Mouse (Mus musculus) MEL (cell line): Measurements from ENCODE around the gene Gtpbp2. TPM values are rescaled to one million over a fixed set of nuclear protein-coding genes. Genes with fewer than 3 reads are reported as not detected.

ENCODE experiments used
- DNase-seq: peaks from one replicate; pipeline ENCODE4 v3.0.0; 2011; ENCODE audit warnings: low read depth, low spot score
- H3K27ac ChIP-seq: 2 replicates; pipeline ENCODE4 v1.5.1; 2012; ENCODE audit warnings: low read depth, mild to moderate bottlenecking, control low read depth, low read length, moderate library complexity; ENCODE audit not compliant: control insufficient read depth
- H3K27me3 ChIP-seq, 2 experiments: fragments of 150-350 bp in 1 of 2; sonication (generic) in 1 of 2; 2 replicates each; pipeline ENCODE4 v1.6.1; 2012; ENCODE audit warnings: low read length in 2 of 2, mild to moderate bottlenecking in 2 of 2, improper control_type of control experiment in 1 of 2, moderate library complexity in 1 of 2; ENCODE audit not compliant: insufficient read depth in 2 of 2, control insufficient read depth in 1 of 2
- H3K36me3 ChIP-seq, 2 experiments: 2 replicates each; pipeline ENCODE4 v1.6.1; 2012 to 2014; ENCODE audit warnings: low read length in 2 of 2, improper control_type of control experiment in 1 of 2, inconsistent platforms in 1 of 2, mild to moderate bottlenecking in 1 of 2; ENCODE audit not compliant: insufficient read depth in 2 of 2, control insufficient read depth in 1 of 2
- H3K4me1 ChIP-seq, 2 experiments: fragments of 150-350 bp in 1 of 2; sonication (generic) in 1 of 2; 2 replicates each; pipeline ENCODE4 v1.6.1; 2012; ENCODE audit warnings: low read length in 2 of 2, improper control_type of control experiment in 1 of 2, mild to moderate bottlenecking in 1 of 2; ENCODE audit not compliant: insufficient read depth in 2 of 2, control insufficient read depth in 1 of 2
- H3K4me3 ChIP-seq, 2 experiments: fragments of 150-350 bp in 1 of 2; sonication (generic) in 1 of 2; 2 replicates each; pipeline ENCODE4 v1.5.1; 2012; ENCODE audit warnings: low read depth in 2 of 2, low read length in 2 of 2, mild to moderate bottlenecking in 2 of 2, moderate library complexity in 2 of 2, control low read depth in 1 of 2, improper control_type of control experiment in 1 of 2; ENCODE audit not compliant: control insufficient read depth in 1 of 2, insufficient read depth in 1 of 2
- H3K79me2 ChIP-seq: 2 replicates; pipeline ENCODE4 v1.6.1; 2012; ENCODE audit warnings: mild to moderate bottlenecking, low read length, moderate library complexity; ENCODE audit not compliant: control insufficient read depth, poor library complexity, insufficient read depth
- H3K9ac ChIP-seq: 2 replicates; pipeline ENCODE4 v1.6.1; 2012; ENCODE audit warnings: low read depth, mild to moderate bottlenecking, control low read depth, low read length, moderate library complexity; ENCODE audit not compliant: control insufficient read depth, poor library complexity, severe bottlenecking
- H3K9me3 ChIP-seq: fragments of 150-350 bp; sonication (generic); replicated peaks from 2 replicates; pipeline ENCODE4 v1.6.1; 2012; ENCODE audit warnings: mild to moderate bottlenecking, low read length, improper control_type of control experiment, moderate library complexity; ENCODE audit not compliant: insufficient read depth
- E2F4 ChIP-seq: IDR thresholded peaks from 2 replicates; pipeline ENCODE4 v1.6.1; 2011; ENCODE audit warnings: low read depth, low read length, improper control_type of control experiment, borderline replicate concordance
- GABPA ChIP-seq: IDR thresholded peaks from 2 replicates; pipeline ENCODE4 v1.6.1; 2012; ENCODE audit warnings: low read depth, mild to moderate bottlenecking, inconsistent platforms, low read length, improper control_type of control experiment, moderate library complexity
- HCFC1 ChIP-seq: IDR thresholded peaks from 2 replicates; pipeline ENCODE4 v1.6.1; 2012; ENCODE audit warnings: low read depth, mild to moderate bottlenecking, inconsistent platforms, low read length, improper control_type of control experiment, moderate library complexity
- KAT2A ChIP-seq: conservative IDR thresholded peaks from 2 replicates; pipeline ENCODE4 v1.6.1; 2012; ENCODE audit warnings: low read depth, low read length, improper control_type of control experiment, inconsistent platforms
- MAX ChIP-seq: IDR thresholded peaks from 2 replicates; pipeline ENCODE4 v1.6.1; 2011; ENCODE audit warnings: low read length, improper control_type of control experiment
- MAZ ChIP-seq: IDR thresholded peaks from 2 replicates; pipeline ENCODE4 v1.6.1; 2012; ENCODE audit warnings: low read depth, mild to moderate bottlenecking, inconsistent platforms, low read length, improper control_type of control experiment
- MYB ChIP-seq: IDR thresholded peaks from 2 replicates; pipeline ENCODE4 v1.6.1; 2011; ENCODE audit warnings: mild to moderate bottlenecking, low read depth, low read length, improper control_type of control experiment
- NRF1 ChIP-seq: IDR thresholded peaks from 2 replicates; pipeline ENCODE4 v1.6.1; 2014; ENCODE audit warnings: low read depth, mild to moderate bottlenecking, inconsistent platforms, low read length, improper control_type of control experiment, moderate library complexity; ENCODE audit not compliant: poor library complexity, insufficient read depth, severe bottlenecking
- POLR2A ChIP-seq, 2 experiments: IDR thresholded peaks; 2 replicates each; pipeline ENCODE4 v1.6.1; 2011 to 2012; ENCODE audit warnings: low read length in 2 of 2, mild to moderate bottlenecking in 2 of 2, control low read depth in 1 of 2, improper control_type of control experiment in 1 of 2, low read depth in 1 of 2, moderate library complexity in 1 of 2; ENCODE audit not compliant: control insufficient read depth in 1 of 2, insufficient read depth in 1 of 2, poor library complexity in 1 of 2
- POLR2AphosphoS2 ChIP-seq: IDR thresholded peaks from 2 replicates; pipeline ENCODE4 v1.6.1; 2011; ENCODE audit warnings: low read length, improper control_type of control experiment
- RAD21 ChIP-seq: IDR thresholded peaks from 2 replicates; pipeline ENCODE4 v1.6.1; 2011; ENCODE audit warnings: mild to moderate bottlenecking, low read depth, low read length, improper control_type of control experiment
- SMC3 ChIP-seq: IDR thresholded peaks from 2 replicates; pipeline ENCODE4 v1.6.1; 2011; ENCODE audit warnings: low read depth, low read length, improper control_type of control experiment
- UBTF ChIP-seq: IDR thresholded peaks from 2 replicates; pipeline ENCODE4 v1.6.1; 2012; ENCODE audit warnings: low read depth, mild to moderate bottlenecking, inconsistent platforms, low read length, improper control_type of control experiment, moderate library complexity, borderline replicate concordance; ENCODE audit not compliant: insufficient read depth
- ZKSCAN1 ChIP-seq: IDR thresholded peaks from 2 replicates; pipeline ENCODE4 v1.6.1; 2012; ENCODE audit warnings: low read depth, mild to moderate bottlenecking, inconsistent platforms, low read length, improper control_type of control experiment, moderate library complexity
- polyA plus RNA-seq, 2 experiments: library from polyadenylated mRNA; stranded (reverse) in 1 of 2; unstranded in 1 of 2; fragments of >175 nt in 1 of 2; fragments of >200 nt in 1 of 2; gene quantifications; 2 replicates each; pipeline versions ENCODE4 v1.2.1 to v1.2.4; 2012; ENCODE audit warnings: low replicate concordance in 2 of 2, low read depth in 1 of 2; ENCODE audit not compliant: insufficient read length in 2 of 2, insufficient read depth in 1 of 2, missing spikeins in 1 of 2
- total RNA-seq: library from RNA; depleted of rRNA; stranded (reverse); fragments of 300-350 nt; gene quantifications from 2 replicates; pipeline ENCODE4 v1.2.3, GENCODE M21; 2012

The Gtpbp2 gene
- total and polyA plus RNA-seq, 3 experiments: 18.1 to 46.7 TPM; not detected in 1

- no peak for TF ChIP-seq MYB
- TF ChIP-seq KAT2A: no peak
- no peak for TF ChIP-seq E2F4
- no peak for TF ChIP-seq POLR2AphosphoS2
- no peak for TF ChIP-seq GABPA
- TF ChIP-seq MAZ: no peak
- no peak for TF ChIP-seq HCFC1
- no peak for TF ChIP-seq RAD21
- no peak for TF ChIP-seq NRF1
- TF ChIP-seq MAX: no peak
- no peak for TF ChIP-seq SMC3
- TF ChIP-seq UBTF: no peak
- TF ChIP-seq, all 39 proteins: peak for 0
- H3K36me3 ChIP-seq: peaks cover 0 to 2% of the 10 kb centered on the region in 2 experiments; a peak in 2 of 4 replicates
Observed at GRCm38 (mm10) chr17:46123953-46124700, 36.7 kb upstream of the Gtpbp2 start.

GRCm38 (mm10) chr17:46126608-46127007 lies 34.2 kb upstream of the Gtpbp2 start:
- DNase-seq: no peak
- peaks cover 0 to 2% of the 10 kb centered on the region in 2 experiments; a peak in 2 of 4 replicates for H3K36me3 ChIP-seq
- no peaks in the 10 kb centered on the region for H3K4me1 ChIP-seq
- H3K9ac ChIP-seq: no peak overlapping the region
- no peaks in the 10 kb centered on the region for H3K27me3 ChIP-seq
- no peak overlapping the region for H3K4me3 ChIP-seq
- H3K27ac ChIP-seq: no peak overlapping the region
- H3K9me3 ChIP-seq: no peaks in the 10 kb centered on the region
- TF ChIP-seq POLR2A (IDR thresholded peaks at IDR 0.05; ENCODE audit: control insufficient read depth in 1 of 2, insufficient read depth in 1 of 2, low read depth in 1 of 2, low read length in 2 of 2, poor library complexity in 1 of 2) (no peak), ZKSCAN1 (no peak)
- no peaks in the 10 kb centered on the region for H3K79me2 ChIP-seq

More at GRCm38 (mm10) chr17:46123953-46124700, 36.7 kb upstream of the Gtpbp2 start:
- no peak overlapping the region for H3K4me3 ChIP-seq
- no peaks in the 10 kb centered on the region for H3K4me1 ChIP-seq
- H3K27ac ChIP-seq: no peak overlapping the region
- no peaks in the 10 kb centered on the region for H3K79me2 ChIP-seq
- no peak overlapping the region for H3K9ac ChIP-seq
- no peaks in the 10 kb centered on the region for H3K27me3 ChIP-seq
- H3K9me3 ChIP-seq: no peaks in the 10 kb centered on the region
- no peak for DNase-seq
